Mouse (Mus musculus) spleen, adult 18-20 months (tissue): ENCODE measurements around the gene Ppp1r12a.

Experiments used
- DNase-seq, 2 experiments: peaks; one replicate each; pipeline ENCODE4 v3.0.0; 2022; ENCODE audit warnings: mixed read lengths in 2 of 2

Gene Ppp1r12a

DNA sequence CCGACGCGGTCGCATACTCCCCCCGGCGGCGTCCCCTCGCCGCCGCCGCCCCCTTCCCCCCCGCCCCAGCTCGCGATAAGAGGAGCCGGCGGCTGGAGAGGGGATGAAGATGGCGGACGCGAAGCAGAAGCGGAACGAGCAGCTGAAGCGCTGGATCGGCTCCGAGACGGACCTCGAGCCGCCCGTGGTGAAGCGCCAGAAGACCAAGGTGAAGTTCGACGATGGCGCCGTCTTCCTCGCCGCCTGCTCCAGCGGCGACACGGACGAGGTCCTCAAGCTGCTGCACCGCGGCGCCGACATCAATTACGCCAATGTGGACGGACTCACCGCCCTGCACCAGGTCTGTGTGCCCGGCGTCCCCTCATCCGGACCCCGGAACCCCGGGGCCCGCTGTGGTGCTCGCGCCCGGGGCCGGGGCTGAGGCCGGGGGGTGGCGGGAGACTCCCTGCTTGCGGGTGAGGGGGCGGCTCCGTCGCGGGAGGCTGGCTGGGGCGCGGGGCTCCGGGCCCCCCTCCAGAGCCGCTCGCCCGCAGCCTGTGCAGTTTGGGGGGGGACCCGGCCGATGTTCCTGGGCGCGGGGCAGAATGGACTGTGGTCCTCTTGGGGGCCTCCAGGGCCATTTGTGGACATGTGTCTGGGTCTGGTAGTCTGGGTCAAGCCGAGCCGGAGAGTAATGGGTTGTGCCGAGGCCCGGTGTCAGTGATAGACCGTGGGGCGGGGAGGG is 466 bp downstream of the Ppp1r12a start:
- DNase-seq, result peak; percentile 46 to 61

DNA sequence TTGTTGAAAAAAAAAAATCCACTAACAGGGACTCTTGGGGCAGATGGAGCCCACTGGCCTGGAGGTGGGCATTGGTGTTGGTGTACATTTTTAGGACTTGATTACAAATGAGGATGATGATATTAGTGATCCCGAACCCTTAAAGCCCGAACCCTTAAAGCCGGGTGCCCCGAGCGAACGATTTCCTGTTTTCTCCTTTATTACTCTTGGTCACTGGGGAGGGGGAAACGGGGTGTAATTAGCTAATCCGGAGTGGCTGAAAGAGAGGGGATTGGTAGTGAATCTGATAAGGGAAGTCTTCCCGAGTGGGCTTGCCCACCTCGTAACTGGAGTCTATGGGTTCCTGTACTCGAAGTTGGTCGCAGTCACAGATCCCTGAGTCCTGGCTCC is 1.0 kb downstream of the Ppp1r12a start:
- peak; percentile 6 to 25 for DNase-seq

- no peak for DNase-seq
These were observed 1.5 kb downstream of the Ppp1r12a start for GRCm38 (mm10) chr10:108163451-108163850.

GRCm38 (mm10) chr10:108167823-108168222 is 5.8 kb downstream of the Ppp1r12a start:
- DNase-seq, result peak; percentile 18 to 26

DNA sequence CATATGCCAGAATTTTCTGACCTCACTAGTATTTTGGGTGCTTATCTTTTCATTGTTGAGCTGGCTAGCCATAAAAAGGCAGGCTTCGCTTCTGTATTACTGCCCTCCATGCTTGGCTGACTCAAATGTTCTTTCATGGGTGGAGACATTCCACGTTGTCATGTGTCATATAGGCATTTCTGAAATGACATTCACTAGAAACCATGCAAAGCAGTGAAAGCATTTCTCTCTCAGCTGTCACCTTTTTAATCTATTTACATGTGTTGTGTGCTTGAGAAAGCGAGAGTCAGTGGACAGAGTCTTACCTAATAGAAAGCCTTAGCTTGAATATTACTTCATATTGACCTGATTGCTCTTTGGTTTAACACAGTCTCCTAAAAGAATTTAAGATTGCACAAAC is 8.8 kb downstream of the Ppp1r12a start:
- DNase-seq, result no peak

DNA sequence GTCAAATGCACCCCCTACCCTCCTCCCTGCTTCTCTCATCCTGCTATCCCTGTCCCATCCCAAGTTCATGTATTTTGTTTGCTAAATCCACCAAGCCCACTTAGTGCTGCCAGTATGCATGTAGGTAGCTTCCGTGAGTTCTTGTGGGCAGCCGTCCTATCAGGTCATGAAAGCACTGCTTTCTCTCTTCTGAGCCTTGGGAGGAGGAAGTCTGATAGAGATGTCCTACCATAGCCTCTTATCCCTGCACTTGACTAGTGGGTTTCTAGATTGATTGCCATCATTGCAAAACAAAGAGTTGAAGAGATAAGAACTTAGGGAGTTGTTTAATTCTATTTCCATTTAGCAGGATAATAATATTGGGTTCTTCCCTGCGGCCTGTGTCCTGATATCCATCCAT is 9.6 kb downstream of the Ppp1r12a start:
- no peak for DNase-seq

GRCm38 (mm10) chr10:108172817-108173563 is 11.0 kb downstream of the Ppp1r12a start:
- DNase-seq, result no peak

- no peak for DNase-seq
These were observed 12.1 kb downstream of the Ppp1r12a start for GRCm38 (mm10) chr10:108174107-108174506.

DNA sequence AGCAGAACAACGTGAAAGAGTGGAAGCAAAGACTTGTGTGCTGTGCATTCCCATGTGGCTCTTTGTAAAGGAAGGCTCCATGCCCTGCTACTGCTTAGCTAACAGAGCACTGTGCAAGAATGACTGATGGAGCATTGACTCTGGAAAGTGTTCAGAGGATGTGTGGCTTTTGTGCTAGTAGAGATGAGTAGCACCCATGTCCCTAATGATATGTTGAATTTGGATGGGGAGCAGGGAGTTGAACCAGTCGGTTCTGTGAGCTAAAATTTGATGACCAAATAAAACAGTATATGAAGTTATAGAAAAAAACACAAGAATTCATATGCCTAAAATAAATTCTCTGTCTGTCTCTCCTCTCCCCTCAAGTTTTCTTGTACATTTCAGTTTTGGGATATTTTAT is 13.9 kb downstream of the Ppp1r12a start:
- DNase-seq, result no peak

DNA sequence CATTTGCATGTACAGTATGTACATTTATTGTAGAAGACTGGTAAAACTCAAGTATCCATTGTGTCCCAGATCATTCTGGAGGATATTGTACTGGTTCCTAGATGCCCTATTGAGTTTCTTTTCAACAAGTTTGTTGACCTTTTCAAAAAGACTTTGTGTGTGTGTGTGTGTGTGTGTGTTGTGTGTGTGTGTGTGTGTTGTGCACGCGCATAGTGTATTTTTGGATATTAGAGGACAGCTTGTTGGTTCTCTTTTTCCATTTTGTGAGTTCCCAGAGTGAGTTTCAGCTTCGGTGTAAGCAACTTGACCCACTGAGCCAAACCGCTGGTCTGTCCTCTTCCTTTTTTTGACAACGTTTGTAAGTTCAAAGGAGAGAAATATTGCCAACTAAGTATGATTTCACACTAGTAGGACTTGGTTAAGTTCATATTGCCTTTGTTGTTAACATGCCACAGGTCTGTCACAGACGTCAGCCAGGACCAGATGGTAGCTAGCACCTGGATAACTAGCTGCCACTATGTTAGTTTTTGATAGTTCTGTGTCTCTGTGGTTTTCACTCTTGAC is 16.4 kb downstream of the Ppp1r12a start:
- DNase-seq, result no peak

GRCm38 (mm10) chr10:108179404-108179803 is 17.4 kb downstream of the Ppp1r12a start:
- no peak for DNase-seq

DNA sequence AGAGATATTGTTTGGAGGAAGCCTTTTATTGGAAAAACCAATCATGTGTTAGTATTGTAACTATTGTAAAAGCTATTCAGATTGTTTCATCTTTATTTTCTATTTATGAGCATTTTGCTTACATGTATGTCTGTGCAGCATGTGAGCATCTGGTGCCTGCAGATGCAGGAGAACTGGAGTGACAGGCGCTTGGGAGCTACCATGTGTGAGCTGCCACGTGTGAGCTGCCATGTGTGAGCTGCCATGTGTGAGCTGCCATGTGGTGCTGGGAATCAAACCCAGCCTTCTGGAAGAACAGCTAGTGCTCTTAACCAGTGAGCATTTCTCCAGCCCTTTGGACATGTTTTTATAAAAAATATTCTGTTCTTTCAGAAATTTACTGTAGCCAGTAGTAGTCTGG is 18.3 kb downstream of the Ppp1r12a start:
- no peak for DNase-seq

- no peak for DNase-seq
These were observed 19.9 kb downstream of the Ppp1r12a start for GRCm38 (mm10) chr10:108181893-108182292.

- no peak for DNase-seq
These were observed 20.4 kb downstream of the Ppp1r12a start for GRCm38 (mm10) chr10:108182386-108182785.

DNA sequence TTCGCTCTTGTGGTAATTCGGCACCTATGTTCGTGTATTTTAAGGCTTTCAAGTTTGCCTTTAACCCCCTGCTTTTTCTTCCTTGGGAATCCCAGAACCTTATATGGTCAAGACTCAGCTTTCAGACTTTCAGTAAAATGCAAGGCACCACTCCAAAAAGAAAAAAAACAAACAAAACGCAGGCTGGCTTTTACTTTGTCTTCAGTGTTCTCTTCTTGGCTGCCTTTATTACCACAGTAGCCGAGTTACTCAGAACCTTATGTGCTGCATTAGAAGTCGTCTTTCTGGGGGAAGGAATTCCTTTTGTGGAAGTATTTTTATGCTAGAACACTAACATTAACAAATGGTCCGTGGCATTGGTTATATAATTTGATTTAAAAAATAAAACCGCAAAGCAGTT is 22.8 kb downstream of the Ppp1r12a start:
- no peak for DNase-seq

DNA sequence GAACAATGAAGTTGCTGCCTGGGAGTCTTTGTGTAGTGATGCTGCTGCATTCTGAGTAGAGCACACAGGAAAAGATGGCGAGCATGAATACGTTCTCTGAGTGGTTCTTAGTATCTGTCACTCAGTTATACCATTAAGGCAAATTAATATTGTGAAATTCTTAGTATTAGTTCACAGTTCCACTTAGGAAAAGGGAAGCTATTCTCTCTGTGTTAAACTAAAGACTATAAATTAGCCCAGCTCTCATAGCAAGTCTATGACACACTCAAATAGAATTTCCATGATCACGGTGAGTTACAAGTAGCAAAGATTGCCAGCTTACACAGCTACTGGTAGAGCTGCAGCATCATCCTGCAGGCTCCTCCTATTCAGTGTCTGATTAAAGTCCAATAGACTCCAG is 23.3 kb downstream of the Ppp1r12a start:
- no peak for DNase-seq

DNA sequence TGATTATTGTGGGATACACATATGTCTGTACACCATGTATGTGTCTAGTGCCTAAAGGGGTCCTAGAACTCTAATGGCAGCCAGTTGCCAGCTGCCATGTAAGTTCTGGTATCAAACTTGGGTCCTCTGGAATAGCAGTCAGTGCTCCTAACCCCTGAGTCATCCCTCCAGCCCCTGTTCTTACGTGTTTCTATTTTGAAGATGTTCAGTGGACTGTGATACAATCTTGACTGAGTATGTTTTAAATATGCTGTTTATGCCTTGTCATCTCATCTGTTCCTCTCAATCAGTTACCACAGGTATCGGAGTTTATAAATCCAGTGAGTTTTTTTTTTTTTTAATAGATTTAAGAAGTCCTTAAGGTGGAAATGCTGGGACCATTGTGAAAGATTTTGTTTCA is 27.3 kb downstream of the Ppp1r12a start:
- DNase-seq, result no peak

GRCm38 (mm10) chr10:108189986-108190385 is 28.0 kb downstream of the Ppp1r12a start:
- DNase-seq, result no peak

- no peak for DNase-seq
These were observed 28.6 kb downstream of the Ppp1r12a start for GRCm38 (mm10) chr10:108190626-108191025.

DNA sequence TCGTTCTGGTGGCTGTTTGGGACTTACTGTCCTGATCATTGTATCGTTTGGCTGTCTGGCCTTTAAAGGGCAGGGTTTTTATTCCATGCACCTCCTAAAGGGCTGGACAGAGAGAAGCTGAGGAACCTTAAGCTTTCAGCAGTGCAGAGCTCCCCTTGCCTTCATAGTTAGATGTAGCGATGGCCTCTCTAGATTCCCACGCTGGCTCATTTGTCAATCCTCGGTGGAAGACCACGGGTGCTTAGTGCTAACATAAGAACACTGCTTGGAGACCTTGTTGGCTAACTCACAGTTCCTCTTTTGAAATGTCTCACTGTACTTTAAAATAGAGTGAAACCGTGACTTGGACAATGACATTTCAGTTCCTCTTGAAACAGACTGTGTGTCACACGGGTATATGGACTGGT is 29.4 kb downstream of the Ppp1r12a start:
- peak in 1 of 2 experiments; percentile 29 for DNase-seq

- DNase-seq, result no peak
These were observed 30.3 kb downstream of the Ppp1r12a start for GRCm38 (mm10) chr10:108192306-108192705.

GRCm38 (mm10) chr10:108196124-108196523 is 34.1 kb downstream of the Ppp1r12a start:
- DNase-seq, result no peak

DNA sequence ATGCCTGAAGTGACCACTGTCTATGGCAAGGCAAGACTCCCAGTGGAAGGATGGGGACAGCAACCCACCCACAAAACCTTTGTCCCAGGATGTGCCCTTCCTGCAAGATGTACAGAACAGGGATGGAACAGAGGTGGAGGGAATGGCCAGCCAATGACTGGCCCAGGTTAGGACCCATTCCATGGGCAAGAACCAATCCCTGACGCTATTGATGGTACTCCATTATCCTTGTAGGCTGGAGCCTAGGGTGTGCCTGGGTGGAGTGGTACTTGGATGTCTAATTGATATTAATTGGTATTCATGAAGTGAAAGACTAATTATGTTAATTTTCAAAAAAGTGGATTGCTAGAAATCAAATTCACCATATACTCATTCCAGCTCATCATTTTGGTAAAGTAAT is 35.5 kb downstream of the Ppp1r12a start:
- DNase-seq, result no peak

DNA sequence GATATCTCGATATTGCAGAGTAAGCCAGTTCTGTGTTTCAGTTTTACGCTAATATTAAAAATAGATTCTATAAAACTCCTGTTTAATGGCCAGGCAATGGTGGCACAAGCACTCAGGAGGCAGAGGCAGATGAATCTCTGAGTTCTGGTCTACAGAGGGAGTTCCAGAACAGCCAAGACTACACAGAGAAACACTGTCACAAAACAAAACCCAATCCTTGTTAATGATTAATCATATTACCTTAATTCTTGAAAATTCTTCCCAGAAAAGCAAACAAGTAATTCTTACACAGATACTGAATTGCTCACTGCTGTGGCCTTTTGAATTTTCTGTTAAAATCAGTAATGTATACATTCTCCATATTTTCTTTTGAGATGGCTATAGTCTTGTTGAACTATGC is 37.0 kb downstream of the Ppp1r12a start:
- no peak for DNase-seq
